Mouse (Mus musculus): ENCODE data around the gene Slc39a11. TPM values are rescaled to one million over a fixed set of nuclear protein-coding genes. Genes with fewer than 3 reads are reported as not detected.

The Slc39a11 gene
- total RNA-seq, 1 experiment from 2014 or later, result 26.6 TPM

DNA sequence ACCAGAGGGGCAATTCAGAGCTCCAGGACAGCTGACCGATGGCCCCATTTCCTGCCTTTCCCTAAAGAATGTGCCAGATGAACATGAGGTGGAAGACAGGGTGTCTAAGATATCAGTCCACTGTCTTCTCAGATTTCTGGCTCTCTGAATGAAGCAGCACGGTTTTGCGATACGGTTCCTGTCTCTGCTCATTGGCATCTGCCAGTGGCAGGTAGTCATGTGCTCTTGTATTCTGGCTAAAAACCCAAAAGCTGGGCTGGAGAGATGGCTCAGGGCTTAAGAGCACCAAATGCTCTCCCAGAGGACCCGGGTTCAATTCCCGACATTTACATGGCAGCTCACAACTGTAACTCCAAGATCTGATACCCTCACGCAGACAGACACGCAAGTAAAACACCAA is 108.8 kb downstream of the Slc39a11 start:
- ATAC-seq (replicated peaks in 1 of 2; ENCODE audit: insufficient read depth in 1 of 2, low FRiP score in 2 of 2, low TSS enrichment in 1 of 2, low read depth in 1 of 2, poor library complexity in 2 of 2, severe bottlenecking in 2 of 2), result no peak

DNA sequence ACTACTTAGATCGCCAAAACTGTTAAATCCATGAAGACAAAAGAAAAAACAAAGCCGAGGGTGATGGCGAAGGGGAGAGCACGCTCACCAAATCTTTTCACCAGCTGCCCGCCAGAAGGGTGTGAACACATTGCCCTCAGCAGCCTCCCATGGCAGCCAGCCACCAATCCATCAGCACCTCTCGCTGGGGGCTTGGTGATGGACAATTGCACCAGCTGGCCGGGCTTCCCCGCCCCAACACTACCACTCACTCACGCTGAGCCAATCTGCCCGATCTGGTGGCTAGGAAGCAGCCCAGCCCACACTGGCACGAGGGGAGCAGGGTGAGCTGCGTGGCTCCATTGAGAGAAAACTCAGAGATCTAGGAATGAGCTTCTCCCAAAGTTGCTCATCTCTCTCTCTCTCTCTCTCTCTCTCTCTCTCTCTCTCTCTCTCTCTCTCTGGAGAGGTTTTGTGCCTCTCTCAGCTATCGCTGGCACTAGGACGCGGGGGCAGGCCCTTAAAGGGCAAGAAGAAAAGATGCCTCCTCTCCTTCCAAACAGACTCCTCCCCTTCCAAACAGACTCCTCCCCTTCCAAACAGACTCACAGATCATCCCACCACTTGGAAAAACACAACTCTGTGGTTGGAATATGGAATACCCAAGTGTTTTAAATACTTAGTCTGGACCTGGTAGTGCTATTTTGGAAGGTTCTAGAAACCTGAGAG is 110.2 kb downstream of the Slc39a11 start:
- no peak for ATAC-seq (replicated peaks in 1 of 2; ENCODE audit: insufficient read depth in 1 of 2, low FRiP score in 2 of 2, low TSS enrichment in 1 of 2, low read depth in 1 of 2, poor library complexity in 2 of 2, severe bottlenecking in 2 of 2)

DNA sequence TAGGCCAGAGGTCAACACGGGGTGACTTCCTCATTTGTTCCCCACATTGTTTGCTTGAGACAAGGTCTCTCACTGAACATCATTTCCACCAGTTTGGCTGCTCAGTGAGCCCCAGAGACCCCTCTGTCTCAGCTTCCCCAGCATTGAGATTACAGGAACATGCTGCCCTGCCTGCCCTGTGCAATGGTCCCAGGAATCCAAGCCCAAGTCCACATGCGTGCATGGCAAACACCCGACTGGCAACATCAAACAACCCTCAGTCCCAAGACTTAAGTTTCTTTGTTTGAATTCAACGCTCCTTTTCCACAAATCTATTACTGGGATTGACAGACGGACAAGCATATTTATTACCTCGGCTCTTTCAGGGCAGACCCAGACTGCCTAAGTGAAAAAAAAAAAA is 110.8 kb downstream of the Slc39a11 start:
- no peak for ATAC-seq (replicated peaks in 1 of 2; ENCODE audit: insufficient read depth in 1 of 2, low FRiP score in 2 of 2, low TSS enrichment in 1 of 2, low read depth in 1 of 2, poor library complexity in 2 of 2, severe bottlenecking in 2 of 2)

DNA sequence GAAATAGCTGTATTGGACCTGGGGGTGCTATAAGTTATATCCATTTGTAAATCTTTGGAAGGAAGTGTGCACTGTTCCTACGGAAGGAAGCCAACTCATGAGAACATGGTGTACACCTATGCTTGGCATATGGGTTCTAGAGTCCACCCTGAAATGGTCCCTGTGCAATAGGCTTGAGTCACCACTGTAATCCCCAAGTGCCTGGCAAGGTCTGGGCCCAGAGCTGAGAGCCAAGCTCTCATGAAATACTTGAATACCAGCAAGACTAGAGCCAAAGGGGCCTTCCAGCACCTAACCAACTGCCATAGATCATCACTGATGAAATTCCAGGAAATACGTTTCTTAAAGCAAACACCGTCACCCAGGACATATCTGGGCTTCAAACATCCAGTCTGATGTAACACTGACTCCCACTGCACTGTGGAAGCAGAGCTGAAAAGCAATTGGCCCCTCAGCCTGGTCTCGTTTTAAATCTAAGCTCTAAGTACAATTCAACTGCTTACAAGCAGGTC is 111.4 kb downstream of the Slc39a11 start:
- no peak for ATAC-seq (replicated peaks in 1 of 2; ENCODE audit: insufficient read depth in 1 of 2, low FRiP score in 2 of 2, low TSS enrichment in 1 of 2, low read depth in 1 of 2, poor library complexity in 2 of 2, severe bottlenecking in 2 of 2)

DNA sequence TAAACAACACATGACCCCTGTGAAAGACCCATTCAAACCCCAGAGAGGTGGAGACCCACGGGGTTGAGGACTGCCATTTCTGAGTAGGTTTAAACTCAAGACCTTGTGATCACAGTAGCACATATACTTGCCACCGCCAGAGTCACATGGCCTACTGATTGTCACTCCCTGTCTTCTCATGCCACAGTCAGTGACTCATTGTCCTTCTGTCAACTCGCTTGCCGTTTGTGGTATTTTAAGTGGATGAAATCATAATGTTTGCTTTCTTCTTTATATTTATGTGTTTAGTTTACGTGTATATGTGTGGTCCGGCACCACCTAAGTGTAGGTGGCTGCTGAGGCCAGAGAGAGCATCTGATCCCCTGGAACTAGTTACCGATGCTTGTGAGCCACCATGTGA is 112.2 kb downstream of the Slc39a11 start:
- ATAC-seq (replicated peaks in 1 of 2; ENCODE audit: insufficient read depth in 1 of 2, low FRiP score in 2 of 2, low TSS enrichment in 1 of 2, low read depth in 1 of 2, poor library complexity in 2 of 2, severe bottlenecking in 2 of 2), result no peak

DNA sequence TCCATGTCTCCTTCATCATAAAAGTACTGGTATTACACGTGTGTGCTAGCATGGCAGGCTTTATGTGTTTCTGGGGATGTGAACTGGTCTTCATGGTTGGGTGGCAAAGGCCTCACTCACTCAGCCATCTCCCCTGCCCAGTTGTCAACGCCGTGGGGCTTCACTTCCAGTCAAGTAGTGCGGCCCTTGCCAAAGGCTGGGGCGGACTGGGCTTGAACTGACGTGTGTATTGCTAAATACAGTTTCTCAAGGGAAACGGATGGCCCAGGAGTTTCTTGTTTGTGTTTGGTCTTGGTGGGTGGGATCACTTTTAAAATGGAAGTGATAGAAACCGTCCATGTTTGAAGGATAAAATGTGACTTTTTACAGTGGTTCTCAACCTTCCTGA is 112.7 kb downstream of the Slc39a11 start:
- ATAC-seq (replicated peaks in 1 of 2; ENCODE audit: insufficient read depth in 1 of 2, low FRiP score in 2 of 2, low TSS enrichment in 1 of 2, low read depth in 1 of 2, poor library complexity in 2 of 2, severe bottlenecking in 2 of 2), result no peak; a peak in 1 of 4 replicates

DNA sequence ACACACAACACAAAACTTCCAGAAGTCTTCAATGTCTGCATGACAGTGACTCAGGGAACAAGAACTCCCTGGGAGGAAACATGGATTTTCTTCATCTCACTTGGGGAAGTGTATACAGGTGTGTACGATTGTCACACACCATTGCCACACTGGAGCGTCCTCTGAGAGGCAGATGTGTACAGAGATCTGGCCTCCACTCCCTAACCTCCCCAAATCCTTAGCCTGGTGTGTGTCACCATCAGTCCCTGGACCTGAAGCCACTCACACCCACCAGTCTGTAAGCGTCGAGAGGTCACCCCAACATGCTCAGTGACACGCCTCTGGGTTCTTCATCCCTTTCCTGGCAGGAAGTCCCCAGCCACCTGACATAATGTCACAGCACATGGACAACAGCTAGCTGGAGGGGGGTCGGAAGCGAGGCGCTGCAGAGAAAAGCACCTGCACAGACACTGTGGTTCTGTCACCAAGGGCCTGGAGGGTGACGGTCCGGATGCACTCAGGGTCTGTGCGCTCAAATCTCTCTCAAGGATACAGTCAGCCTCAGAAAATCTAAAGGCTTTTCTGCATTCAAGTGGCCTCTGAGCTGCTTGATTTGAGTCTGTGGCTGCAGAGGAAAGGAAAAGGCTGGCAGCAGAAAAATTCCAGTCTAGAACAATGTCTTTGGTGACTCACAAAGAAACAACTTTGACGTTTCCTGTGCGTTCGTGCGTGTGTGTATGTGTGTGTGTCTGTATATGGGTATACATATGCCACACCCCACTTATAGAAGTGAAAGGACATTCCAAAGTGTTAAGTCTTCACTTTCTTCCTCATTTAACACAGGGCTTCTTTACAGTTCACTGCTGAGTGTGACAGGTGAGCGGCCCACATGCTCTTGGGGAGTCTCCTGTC is 113.3 kb downstream of the Slc39a11 start:
- ATAC-seq (replicated peaks in 1 of 2; ENCODE audit: insufficient read depth in 1 of 2, low FRiP score in 2 of 2, low TSS enrichment in 1 of 2, low read depth in 1 of 2, poor library complexity in 2 of 2, severe bottlenecking in 2 of 2), result peak in 1 of 2 experiments; percentile 58; a peak in 1 of 4 replicates

DNA sequence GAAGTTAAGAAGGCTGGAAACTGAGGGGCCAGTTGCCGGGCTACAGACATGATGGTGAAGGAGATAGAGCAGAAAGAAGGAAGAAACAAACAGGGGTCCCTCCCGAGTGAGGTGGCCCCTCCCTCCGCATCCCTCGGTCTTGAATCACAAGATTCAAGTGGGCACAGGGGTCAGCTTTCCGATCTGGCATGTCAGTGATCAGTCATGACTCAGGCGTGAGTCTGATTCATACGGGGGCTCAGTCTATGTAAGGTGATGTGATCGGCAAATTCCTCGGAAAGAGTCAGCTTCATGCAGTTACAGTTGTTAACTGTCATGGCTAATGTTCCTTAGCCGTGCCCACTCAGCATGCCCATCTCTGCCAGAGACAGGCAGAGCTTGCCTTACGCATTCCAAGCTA is 115.5 kb downstream of the Slc39a11 start:
- ATAC-seq (replicated peaks in 1 of 2; ENCODE audit: insufficient read depth in 1 of 2, low FRiP score in 2 of 2, low TSS enrichment in 1 of 2, low read depth in 1 of 2, poor library complexity in 2 of 2, severe bottlenecking in 2 of 2), result no peak

DNA sequence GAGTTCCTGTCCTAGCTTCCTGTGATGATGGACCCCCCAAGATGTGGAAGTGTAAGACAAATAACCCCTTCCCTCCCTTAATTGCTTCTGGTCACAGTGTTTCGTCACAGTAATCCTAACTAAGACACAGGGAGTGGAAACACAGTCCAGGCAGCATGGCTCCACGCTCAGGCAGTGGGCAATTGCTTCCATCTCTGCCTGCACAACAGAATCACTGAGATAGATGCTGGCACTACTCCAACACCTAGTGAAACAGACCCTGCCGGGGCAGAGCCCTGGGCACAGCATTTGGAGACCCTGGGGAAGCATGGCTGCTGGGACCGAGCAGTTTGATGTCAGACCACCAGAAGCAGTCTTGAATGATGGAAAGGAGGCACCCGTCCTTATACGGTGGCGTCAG is 115.9 kb downstream of the Slc39a11 start:
- no peak for ATAC-seq (replicated peaks in 1 of 2; ENCODE audit: insufficient read depth in 1 of 2, low FRiP score in 2 of 2, low TSS enrichment in 1 of 2, low read depth in 1 of 2, poor library complexity in 2 of 2, severe bottlenecking in 2 of 2)

DNA sequence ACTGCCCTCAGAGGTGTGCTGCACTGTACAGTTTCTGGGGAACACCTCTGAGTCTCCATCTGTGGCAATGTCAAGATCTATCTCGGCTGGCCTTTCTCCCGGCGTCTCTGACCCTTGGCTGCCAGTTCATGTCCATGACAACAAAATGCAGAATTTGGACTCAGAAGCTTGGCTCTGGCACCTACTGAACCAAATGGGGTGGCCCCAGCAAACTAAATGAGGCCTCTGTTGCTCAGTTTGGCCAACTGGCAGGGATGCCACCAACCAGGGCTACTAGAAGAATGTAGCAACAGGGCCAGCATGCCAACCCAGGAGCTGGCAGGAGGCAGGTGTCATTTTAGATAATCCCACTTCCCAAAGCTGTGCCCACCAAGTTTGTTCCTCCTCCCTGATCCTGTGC is 121.5 kb downstream of the Slc39a11 start:
- ATAC-seq (replicated peaks in 1 of 2; ENCODE audit: insufficient read depth in 1 of 2, low FRiP score in 2 of 2, low TSS enrichment in 1 of 2, low read depth in 1 of 2, poor library complexity in 2 of 2, severe bottlenecking in 2 of 2), result no peak

DNA sequence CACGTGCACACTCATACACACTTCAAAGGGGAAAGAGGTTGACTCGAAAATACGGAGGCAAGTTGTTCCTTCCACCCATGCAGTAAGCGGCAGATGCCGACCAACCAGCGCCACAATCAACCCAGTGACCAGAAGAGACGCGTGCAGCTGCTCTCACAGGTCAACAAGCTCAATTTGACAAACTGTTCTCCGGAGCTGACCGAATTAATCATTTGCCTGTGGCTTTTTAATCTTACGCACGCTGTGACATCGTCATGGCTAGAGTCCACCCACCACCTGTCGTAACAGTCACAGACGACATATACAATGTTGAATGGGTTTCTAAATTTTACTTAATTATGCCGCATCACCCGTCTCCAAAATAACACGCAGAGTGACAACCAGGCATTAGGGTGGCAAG is 124.1 kb downstream of the Slc39a11 start:
- no peak for ATAC-seq (replicated peaks in 1 of 2; ENCODE audit: insufficient read depth in 1 of 2, low FRiP score in 2 of 2, low TSS enrichment in 1 of 2, low read depth in 1 of 2, poor library complexity in 2 of 2, severe bottlenecking in 2 of 2)

DNA sequence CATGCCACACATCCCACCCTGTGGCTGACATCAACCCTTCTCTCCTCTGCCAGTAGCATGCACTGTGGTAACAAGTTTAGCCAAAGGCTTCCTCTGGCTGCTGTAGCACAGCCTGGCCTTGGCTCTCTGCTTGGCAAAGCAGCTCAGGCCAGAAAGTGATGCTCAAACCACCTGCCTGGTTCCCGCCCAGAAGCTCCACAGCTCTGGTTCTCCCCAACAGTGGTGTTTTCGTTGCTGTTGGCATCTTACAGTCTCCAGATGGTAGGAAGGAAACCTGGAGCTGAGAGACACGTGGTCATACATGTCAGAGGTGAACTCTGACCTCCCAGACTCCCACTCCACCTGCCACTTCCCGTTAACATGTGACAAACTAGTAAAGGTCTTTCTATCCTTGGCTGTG is 127.2 kb downstream of the Slc39a11 start:
- no peak for ATAC-seq (replicated peaks in 1 of 2; ENCODE audit: insufficient read depth in 1 of 2, low FRiP score in 2 of 2, low TSS enrichment in 1 of 2, low read depth in 1 of 2, poor library complexity in 2 of 2, severe bottlenecking in 2 of 2)

DNA sequence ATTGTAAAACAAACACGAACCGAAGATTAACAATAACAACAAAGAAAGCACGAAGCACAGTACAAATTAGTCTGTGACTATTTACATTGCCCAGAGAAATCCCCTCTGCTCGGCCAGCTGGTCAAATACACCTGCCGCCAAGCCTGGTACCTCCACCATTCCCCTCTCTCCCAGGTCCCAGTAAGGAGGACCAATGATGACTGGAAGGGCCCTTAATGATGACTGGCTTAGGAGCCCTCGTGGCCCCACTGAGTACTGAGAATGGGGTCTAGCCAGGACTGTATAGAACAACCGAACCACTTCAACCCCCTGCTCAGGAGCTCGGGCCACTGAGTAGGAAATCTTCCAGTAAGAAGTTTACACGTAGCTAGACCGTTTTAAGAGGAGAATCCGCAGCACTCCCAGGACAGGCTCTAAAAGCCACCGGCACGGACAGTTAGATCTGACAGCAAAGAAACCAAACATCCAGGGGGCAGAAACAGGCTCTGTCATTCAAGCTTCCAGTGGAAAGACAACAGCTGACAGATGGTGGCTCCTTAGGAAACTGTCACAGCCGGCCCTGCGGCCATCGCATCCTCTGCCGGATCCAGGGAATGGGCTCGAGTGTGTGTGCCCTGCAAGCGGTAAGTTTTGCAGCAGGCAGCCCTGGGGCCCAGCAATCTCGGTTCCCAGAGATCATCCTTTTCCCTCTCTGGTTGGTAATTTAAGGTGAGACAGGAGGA is 128.2 kb downstream of the Slc39a11 start:
- ATAC-seq (replicated peaks in 1 of 2; ENCODE audit: insufficient read depth in 1 of 2, low FRiP score in 2 of 2, low TSS enrichment in 1 of 2, low read depth in 1 of 2, poor library complexity in 2 of 2, severe bottlenecking in 2 of 2), result no peak

DNA sequence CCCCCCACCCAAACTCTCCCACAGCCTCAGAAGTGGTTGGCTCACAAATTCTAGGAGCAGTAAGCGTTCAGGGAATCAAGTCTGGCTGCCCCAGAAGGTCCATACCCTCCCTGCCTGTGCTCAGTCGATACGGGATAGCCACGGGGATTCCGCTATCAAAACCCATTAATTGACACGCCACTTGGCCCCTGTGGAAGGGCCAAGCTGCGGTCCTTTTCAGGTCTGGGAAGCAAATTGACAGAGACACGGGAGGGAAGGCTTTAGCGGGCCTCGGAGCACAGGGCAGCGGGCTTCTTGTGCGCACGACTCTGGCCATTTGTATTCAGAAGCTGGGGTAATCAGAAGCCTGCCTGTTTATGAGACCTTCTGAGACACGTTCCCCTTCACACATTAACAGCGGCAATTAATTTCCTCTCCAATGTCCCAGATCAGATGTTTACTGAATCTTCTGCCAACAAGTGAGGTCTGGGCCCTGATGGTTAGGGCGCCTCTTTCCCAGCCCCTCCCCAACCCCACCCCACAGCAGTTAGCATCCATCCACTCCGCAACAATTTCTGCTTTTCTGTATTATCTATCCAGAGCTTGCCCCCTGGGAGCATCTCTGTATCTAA is 128.9 kb downstream of the Slc39a11 start:
- no peak for ATAC-seq (replicated peaks in 1 of 2; ENCODE audit: insufficient read depth in 1 of 2, low FRiP score in 2 of 2, low TSS enrichment in 1 of 2, low read depth in 1 of 2, poor library complexity in 2 of 2, severe bottlenecking in 2 of 2)

DNA sequence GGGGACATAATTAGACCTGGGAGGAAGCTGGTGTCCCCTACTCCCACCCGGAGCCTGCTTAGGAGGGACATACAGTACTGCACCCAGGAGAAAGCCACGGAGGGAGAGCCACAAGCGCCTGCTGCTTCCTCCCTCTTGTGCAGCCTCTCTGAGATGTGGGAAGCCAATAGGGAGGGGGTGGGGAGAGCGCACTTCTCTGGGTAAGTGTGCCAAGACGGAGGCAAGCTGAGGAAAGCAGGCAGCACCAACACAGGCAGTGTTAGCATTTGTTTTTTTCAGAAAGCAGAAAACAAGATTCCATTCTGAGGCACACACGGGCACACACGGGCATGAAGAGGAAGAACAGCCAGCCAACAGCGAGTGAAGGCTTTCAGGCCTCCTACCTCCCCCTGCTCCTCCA is 129.5 kb downstream of the Slc39a11 start:
- peak; percentile 43 to 71 for ATAC-seq (replicated peaks in 1 of 2; ENCODE audit: insufficient read depth in 1 of 2, low FRiP score in 2 of 2, low TSS enrichment in 1 of 2, low read depth in 1 of 2, poor library complexity in 2 of 2, severe bottlenecking in 2 of 2)

DNA sequence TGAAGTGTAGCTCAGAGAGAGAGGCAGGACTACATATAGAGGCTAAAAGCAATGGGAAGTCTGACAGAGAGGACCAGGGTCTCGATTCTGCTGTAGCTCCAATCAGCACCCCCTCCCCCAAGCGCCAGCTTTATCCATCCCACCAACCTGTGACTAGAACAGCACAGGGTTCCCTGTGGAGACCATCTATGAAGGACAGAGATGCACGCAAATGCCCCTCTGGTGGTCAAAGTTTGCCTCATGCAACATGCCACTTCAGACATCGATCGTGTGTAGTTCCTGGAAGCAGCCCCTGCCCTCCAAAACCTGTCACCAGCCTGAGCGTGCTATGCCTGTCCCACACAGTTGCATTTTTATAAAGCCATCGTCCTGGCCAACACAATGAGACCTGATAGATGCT is 129.9 kb downstream of the Slc39a11 start:
- ATAC-seq (replicated peaks in 1 of 2; ENCODE audit: insufficient read depth in 1 of 2, low FRiP score in 2 of 2, low TSS enrichment in 1 of 2, low read depth in 1 of 2, poor library complexity in 2 of 2, severe bottlenecking in 2 of 2), result no peak

DNA sequence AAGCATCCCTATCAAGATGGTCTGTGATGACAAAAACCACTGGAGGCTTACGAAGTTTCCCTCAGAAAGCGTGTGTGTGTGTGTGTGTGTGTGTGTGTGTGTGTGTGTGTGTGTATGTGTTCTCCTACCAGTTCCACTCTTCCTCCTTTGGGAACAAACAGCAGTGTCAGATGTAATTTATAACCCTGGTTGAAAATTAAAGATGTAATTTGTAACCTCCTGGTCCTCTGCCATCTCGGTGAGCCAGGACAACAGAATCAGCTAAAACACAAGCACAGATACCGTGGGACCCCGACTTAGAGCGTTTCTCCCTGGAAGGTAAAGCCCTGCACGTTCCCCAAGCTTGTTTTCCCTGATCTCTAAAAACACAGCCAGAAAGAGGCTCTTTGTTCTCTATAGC is 131.7 kb downstream of the Slc39a11 start:
- ATAC-seq (replicated peaks in 1 of 2; ENCODE audit: insufficient read depth in 1 of 2, low FRiP score in 2 of 2, low TSS enrichment in 1 of 2, low read depth in 1 of 2, poor library complexity in 2 of 2, severe bottlenecking in 2 of 2), result no peak

Data from hematopoietic stem cell, adult 5-6 weeks (primary cell).